Mouse (Mus musculus) cerebellum, adult 2 months (tissue): ENCODE measurements around the gene Tmem237. TPM values are rescaled to one million over a fixed set of nuclear protein-coding genes. Genes with fewer than 3 reads are reported as not detected.

Source experiments
- DNase-seq, 2 experiments: peaks; one replicate each; pipeline ENCODE4 v3.0.0; 2021
- H3K27ac ChIP-seq: fragments of 200-500 bp; 2 replicates; pipeline ENCODE4 v1.5.1; 2012; ENCODE audit warnings: low read length, control low read depth, inconsistent platforms; ENCODE audit not compliant: insufficient read depth
- H3K27me3 ChIP-seq: fragments of 200-500 bp; 2 replicates; pipeline ENCODE4 v1.6.1; 2012; ENCODE audit warnings: inconsistent platforms, mild to moderate bottlenecking, low read length, moderate library complexity; ENCODE audit not compliant: control insufficient read depth, insufficient read depth
- H3K4me1 ChIP-seq: fragments of 200-500 bp; 2 replicates; pipeline ENCODE4 v1.6.1; 2011; ENCODE audit warnings: low read length; ENCODE audit not compliant: control insufficient read depth, insufficient read depth
- H3K4me3 ChIP-seq: fragments of 200-500 bp; replicated peaks from 2 replicates; pipeline ENCODE3; 2011; ENCODE audit warnings: mild to moderate bottlenecking, low read depth, low read length, control low read depth; ENCODE audit not compliant: insufficient read depth
- CTCF ChIP-seq: fragments of 200-500 bp; IDR thresholded peaks from 2 replicates; pipeline ENCODE4 v1.5.1; 2011; ENCODE audit warnings: low read depth, mild to moderate bottlenecking, control low read depth, low read length, moderate library complexity, borderline replicate concordance; ENCODE audit not compliant: insufficient read depth
- POLR2A ChIP-seq: fragments of 200-500 bp; IDR thresholded peaks from 2 replicates; pipeline ENCODE4 v1.6.1; 2011; ENCODE audit warnings: low read length, control low read depth, borderline replicate concordance; ENCODE audit not compliant: insufficient read depth
- WGBS: fragments of 180-500 bp; shearing (Covaris S2); methylation state at CpG from one replicate; pipeline ENCODE4 v1.1.7; 2018; 5-methylcytosine and 5-hydroxymethylcytosine counted together
- polyA plus RNA-seq: library from polyadenylated mRNA; depleted of rRNA; stranded (reverse); fragments of >200 nt; gene quantifications from 2 replicates; pipeline ENCODE4 v1.2.3, GENCODE M21; 2012; rRNA removed

The Tmem237 gene
- polyA plus RNA-seq, 1 experiment, result 22.2 TPM

GRCm38 (mm10) chr1:59070867-59071266 lies 49.3 kb downstream of the Tmem237 start:
- Histone ChIP-seq H3K4me3 (no peak overlapping the region), H3K4me1 (no peaks in the 10 kb centered on the region), H3K27ac (no peak overlapping the region), H3K27me3 (no peaks in the 10 kb centered on the region)
- no peak for TF ChIP-seq CTCF
- no peak for TF ChIP-seq POLR2A
- no peak for DNase-seq
- WGBS, result 38% methylated on average over 3 of the region's 3 CpGs

- TF ChIP-seq CTCF (peak; percentile 45; the same call in 1 of the 2 replicates), POLR2A (no peak)
- Histone ChIP-seq H3K4me1 (no peaks in the 10 kb centered on the region), H3K27ac (no peak overlapping the region), H3K27me3 (no peaks in the 10 kb centered on the region), H3K4me3 (no peak overlapping the region)
- WGBS, result 10% methylated on average over 3 of the region's 3 CpGs
- peak; percentile 9 to 10 for DNase-seq
These were observed 52.2 kb downstream of the Tmem237 start for GRCm38 (mm10) chr1:59067976-59068375.

GRCm38 (mm10) chr1:59063697-59064096 lies 56.5 kb downstream of the Tmem237 start:
- no peaks in the 10 kb centered on the region for H3K4me1 ChIP-seq
- H3K27ac ChIP-seq, result no peak overlapping the region
- H3K27me3 ChIP-seq, result no peaks in the 10 kb centered on the region
- no peak overlapping the region for H3K4me3 ChIP-seq
- no peak for DNase-seq
- 53% methylated on average over 3 of the region's 3 CpGs for WGBS
- no peak for TF ChIP-seq POLR2A
- TF ChIP-seq CTCF, result no peak

- DNase-seq, result no peak
- Histone ChIP-seq H3K27ac (no peak overlapping the region), H3K4me3 (no peak overlapping the region), H3K4me1 (no peaks in the 10 kb centered on the region), H3K27me3 (no peaks in the 10 kb centered on the region)
- TF ChIP-seq CTCF (no peak), POLR2A (no peak)
- 66% methylated on average over 2 of the region's 2 CpGs for WGBS
These were observed 63.3 kb downstream of the Tmem237 start for GRCm38 (mm10) chr1:59056955-59057354.

DNA sequence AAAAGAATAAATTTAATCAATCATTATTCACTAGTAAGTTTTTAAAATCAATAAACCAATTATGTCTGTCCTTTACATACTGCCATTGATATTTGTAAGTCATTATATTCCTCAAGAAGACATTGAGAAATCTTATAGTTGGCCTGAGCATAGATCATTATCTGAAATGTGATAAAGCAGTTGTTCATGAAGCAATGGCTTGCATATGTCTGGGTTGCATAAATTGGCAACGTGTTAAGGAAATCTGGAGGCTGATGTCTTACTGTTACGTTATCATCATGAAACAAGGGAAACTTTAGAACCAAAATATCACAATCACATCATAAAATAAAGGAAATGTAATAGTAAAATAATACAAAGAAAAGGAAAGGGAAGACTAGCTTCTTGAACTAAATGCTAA lies 68.9 kb downstream of the Tmem237 start:
- TF ChIP-seq CTCF (no peak), POLR2A (no peak)
- DNase-seq, result no peak
- Histone ChIP-seq H3K4me3 (no peak overlapping the region), H3K27ac (no peak overlapping the region), H3K4me1 (no peaks in the 10 kb centered on the region), H3K27me3 (no peaks in the 10 kb centered on the region)
- 68% methylated on average over 2 of the region's 2 CpGs for WGBS

Other genes with a start within 250 kb of the Tmem237 start
- gene Trak2, start 147.0 kb downstream of the Tmem237 start, polyA plus RNA-seq, result 65.4 and 66.2 TPM in 2 replicates
- 26.5 and 27.7 TPM in 2 replicates for gene Stradb, start 146.9 kb downstream of the Tmem237 start, polyA plus RNA-seq
- gene C2cd6, start 25.5 kb downstream of the Tmem237 start, polyA plus RNA-seq, result not detected in 2 replicates
- 12.0 and 12.9 TPM in 2 replicates for gene Mpp4, start 43.0 kb upstream of the Tmem237 start, polyA plus RNA-seq
- 74.1 and 84.0 TPM in 2 replicates for gene Als2, start 116.8 kb upstream of the Tmem237 start, polyA plus RNA-seq
- 0.48 and 0.49 TPM in 2 replicates for gene Cdk15, start 136.5 kb upstream of the Tmem237 start, polyA plus RNA-seq